Mouse (Mus musculus) forebrain, embryonic 12.5 days (tissue): ENCODE data around the gene Krtap6-2. TPM values are rescaled to one million over a fixed set of nuclear protein-coding genes. Genes with fewer than 3 reads are reported as not detected.

Experiments used
- ATAC-seq: fragments of 200-750 bp; cut with Nextera tagmentation; 2 replicates; pipeline ENCODE4 v1.8.0; 2017; ENCODE audit warnings: moderate TSS enrichment; ENCODE audit not compliant: low FRiP score
- H3K27ac ChIP-seq: fragments of 300-500 bp; sonication (generic); 2 replicates; pipeline ENCODE4 v1.5.1; 2016; ENCODE audit warnings: mild to moderate bottlenecking
- H3K27me3 ChIP-seq: fragments of 300-500 bp; sonication (generic); 2 replicates; pipeline ENCODE4 v1.6.1; 2016; ENCODE audit warnings: mild to moderate bottlenecking
- H3K36me3 ChIP-seq: fragments of 300-500 bp; sonication (generic); replicated peaks from 2 replicates; pipeline ENCODE4 v1.6.1; 2016; ENCODE audit warnings: mild to moderate bottlenecking
- H3K4me1 ChIP-seq: fragments of 300-500 bp; sonication (generic); 2 replicates; pipeline ENCODE4 v1.6.1; 2016
- H3K4me2 ChIP-seq: fragments of 300-500 bp; sonication (generic); 2 replicates; pipeline ENCODE4 v1.6.1; 2016; ENCODE audit warnings: mild to moderate bottlenecking, moderate library complexity
- H3K4me3 ChIP-seq: fragments of 300-500 bp; sonication (generic); replicated peaks from 2 replicates; pipeline ENCODE4 v1.5.1; 2016; ENCODE audit warnings: mild to moderate bottlenecking
- H3K9ac ChIP-seq: fragments of 300-500 bp; sonication (generic); 2 replicates; pipeline ENCODE4 v1.6.1; 2016; ENCODE audit warnings: mild to moderate bottlenecking
- H3K9me3 ChIP-seq: fragments of 300-500 bp; sonication (generic); 2 replicates; pipeline ENCODE4 v1.6.1; 2016
- WGBS: fragments of 180-500 bp; shearing (Covaris S2); methylation state at CpG from one replicate; pipeline ENCODE4 v1.1.7; 2016; 5-methylcytosine and 5-hydroxymethylcytosine counted together
- polyA plus RNA-seq: library from polyadenylated mRNA; unstranded; fragments of >200 nt; fragmentation: Nextera tagmentation; extraction: Ambion mirVana; gene quantifications from 2 replicates; pipeline ENCODE4 v1.2.1, GENCODE M21; 2016

Gene Krtap6-2
- not detected in 2 replicates for polyA plus RNA-seq

- Histone ChIP-seq H3K4me2 (no peak within 1 kb of the TSS), H3K27me3 (no peaks in the 10 kb centered on the region), H3K4me3 (no peak within 1 kb of the TSS), H3K4me1 (no peaks in the 10 kb centered on the region), H3K9me3 (no peaks in the 10 kb centered on the region), H3K27ac (no peak within 1 kb of the TSS), H3K9ac (no peak within 1 kb of the TSS), H3K36me3 (no peaks in the 10 kb centered on the region)
- ATAC-seq = no peak
- WGBS = 92% methylated on average over 3 of the region's 3 CpGs
Observed at GRCm38 (mm10) chr16:89420011-89420410, at the start of gene Krtap6-2. Krtap6-2 (minus strand) TSS chr16:89420111.

DNA sequence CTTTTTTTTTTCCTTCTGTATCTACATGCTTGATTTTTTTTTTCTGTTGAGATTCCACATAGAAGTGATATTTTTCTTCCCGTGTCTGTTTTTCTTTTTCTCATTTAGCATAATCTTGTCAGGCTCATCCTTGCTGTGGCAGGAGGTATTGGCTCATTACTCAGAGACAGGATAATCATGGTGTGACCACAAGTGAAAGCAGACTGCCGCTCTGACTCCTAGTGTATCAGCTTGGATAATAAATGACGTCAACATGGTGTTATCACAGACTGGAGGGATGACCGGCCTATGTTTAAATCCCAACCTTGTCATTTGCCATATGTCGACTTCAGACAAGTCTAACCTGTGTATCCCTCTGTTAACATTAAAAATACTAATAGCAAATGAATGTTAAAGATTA, 41.3 kb upstream of the Krtap6-2 start:
- H3K27ac ChIP-seq = no peak overlapping the region
- H3K36me3 ChIP-seq = no peaks in the 10 kb centered on the region
- H3K4me3 ChIP-seq = no peak overlapping the region
- H3K4me1 ChIP-seq = no peaks in the 10 kb centered on the region
- WGBS = 90% methylated on average over 5 of the region's 5 CpGs
- ATAC-seq = no peak
- H3K9ac ChIP-seq = no peak overlapping the region
- H3K9me3 ChIP-seq = no peaks in the 10 kb centered on the region
- no peaks in the 10 kb centered on the region for H3K27me3 ChIP-seq
- no peak overlapping the region for H3K4me2 ChIP-seq

GRCm38 (mm10) chr16:89429586-89429985, 9.7 kb upstream of the Krtap6-2 start:
- Histone ChIP-seq H3K9me3 (0 out of 2 replicates have a peak, but pooled peaks cover 4% of the 10 kb centered on the region), H3K27ac (no peak overlapping the region), H3K4me3 (no peak overlapping the region), H3K4me1 (no peaks in the 10 kb centered on the region), H3K36me3 (no peaks in the 10 kb centered on the region), H3K4me2 (no peak overlapping the region), H3K9ac (no peak overlapping the region), H3K27me3 (no peaks in the 10 kb centered on the region)
- ATAC-seq = 0 out of 2 replicates have a peak, but pooled peaks have one; percentile 23
- 68% methylated on average over 2 of the region's 2 CpGs for WGBS

- Histone ChIP-seq H3K9ac (no peak overlapping the region), H3K9me3 (0 out of 2 replicates have a peak, but pooled peaks cover 4% of the 10 kb centered on the region), H3K27me3 (no peaks in the 10 kb centered on the region), H3K4me2 (no peak overlapping the region), H3K4me1 (no peaks in the 10 kb centered on the region), H3K36me3 (no peaks in the 10 kb centered on the region), H3K27ac (no peak overlapping the region), H3K4me3 (no peak overlapping the region)
- WGBS = 90% methylated on average over 5 of the region's 5 CpGs
- ATAC-seq = no peak
Observed at GRCm38 (mm10) chr16:89425310-89425709, 5.4 kb upstream of the Krtap6-2 start.

GRCm38 (mm10) chr16:89416311-89416710, 3.6 kb downstream of the Krtap6-2 start:
- H3K4me2 ChIP-seq = no peak overlapping the region
- H3K27ac ChIP-seq = no peak overlapping the region
- H3K27me3 ChIP-seq = no peaks in the 10 kb centered on the region
- no peaks in the 10 kb centered on the region for H3K9me3 ChIP-seq
- H3K4me1 ChIP-seq = no peaks in the 10 kb centered on the region
- no peak overlapping the region for H3K9ac ChIP-seq
- WGBS = 89% methylated on average over 3 of the region's 3 CpGs
- ATAC-seq = no peak
- no peaks in the 10 kb centered on the region for H3K36me3 ChIP-seq
- H3K4me3 ChIP-seq = no peak overlapping the region

GRCm38 (mm10) chr16:89410345-89411068, 9.4 kb downstream of the Krtap6-2 start:
- WGBS = 44% methylated on average over 5 of the region's 5 CpGs
- H3K4me3 ChIP-seq = no peak overlapping the region
- ATAC-seq = peak; percentile 33; the same call in 1 of the 2 replicates
- H3K36me3 ChIP-seq = no peaks in the 10 kb centered on the region
- no peak overlapping the region for H3K27ac ChIP-seq
- peaks cover 3% of the 10 kb centered on the region; the same call in 1 of the 2 replicates for H3K4me1 ChIP-seq
- no peaks in the 10 kb centered on the region for H3K9me3 ChIP-seq
- no peaks in the 10 kb centered on the region for H3K27me3 ChIP-seq
- no peak overlapping the region for H3K4me2 ChIP-seq
- no peak overlapping the region for H3K9ac ChIP-seq

- no peaks in the 10 kb centered on the region for H3K9me3 ChIP-seq
- WGBS = 85% methylated on average over 2 of the region's 2 CpGs
- no peaks in the 10 kb centered on the region for H3K4me1 ChIP-seq
- no peak within 1 kb of the TSS for H3K27ac ChIP-seq
- H3K36me3 ChIP-seq = no peaks in the 10 kb centered on the region
- H3K4me2 ChIP-seq = no peak within 1 kb of the TSS
- no peak within 1 kb of the TSS for H3K9ac ChIP-seq
- H3K4me3 ChIP-seq = no peak within 1 kb of the TSS
- ATAC-seq = no peak
- H3K27me3 ChIP-seq = no peaks in the 10 kb centered on the region
Observed at GRCm38 (mm10) chr16:89403768-89404167, 16.1 kb downstream of the Krtap6-2 start, which contains the start of gene Krtap21-1. Krtap21-1 (minus strand) TSS chr16:89403868.

GRCm38 (mm10) chr16:89372734-89373461, 47.0 kb downstream of the Krtap6-2 start:
- H3K9ac ChIP-seq = no peak overlapping the region
- H3K4me2 ChIP-seq = no peak overlapping the region
- no peak overlapping the region for H3K4me3 ChIP-seq
- no peak overlapping the region for H3K27ac ChIP-seq
- H3K27me3 ChIP-seq = no peaks in the 10 kb centered on the region
- peak; percentile 69; the same call in 1 of the 2 replicates for ATAC-seq
- no peaks in the 10 kb centered on the region for H3K4me1 ChIP-seq
- H3K36me3 ChIP-seq = no peaks in the 10 kb centered on the region
- no peaks in the 10 kb centered on the region for H3K9me3 ChIP-seq
- 52% methylated on average over 2 of the region's 2 CpGs for WGBS

Other genes with a start within 250 kb of the Krtap6-2 start
- not detected in 2 replicates for gene 1110057P08Rik, start 245.4 kb downstream of the Krtap6-2 start, polyA plus RNA-seq
- gene Krtap20-2, start 214.2 kb downstream of the Krtap6-2 start, polyA plus RNA-seq = not detected in 2 replicates
- gene Krtap21-1, start 16.2 kb downstream of the Krtap6-2 start, polyA plus RNA-seq = not detected in 2 replicates
- gene Krtap8-1, start 67.8 kb upstream of the Krtap6-2 start, polyA plus RNA-seq = not detected in 2 replicates
- gene Krtap7-1, start 88.2 kb upstream of the Krtap6-2 start, polyA plus RNA-seq = not detected in 2 replicates
- gene Krtap11-1, start 151.1 kb upstream of the Krtap6-2 start, polyA plus RNA-seq = not detected in 2 replicates